Mouse (Mus musculus): Measurements from ENCODE around the gene Lrp3. TPM values are rescaled to one million over a fixed set of nuclear protein-coding genes. Genes with fewer than 3 reads are reported as not detected.
"Not testable (repeated sequence)": the region's sequence is repeated elsewhere in the genome, so short reads cannot be mapped to it uniquely, and the experiment has no call there.

The Lrp3 gene
- 10 to 100 TPM; 80.4 to 83.8 TPM for total RNA-seq (2021)
- long read RNA-seq, full-length matches to known transcripts: 55 of 104 reads
- long read RNA-seq, partial matches to known transcripts: 29 of 104 reads
- long read RNA-seq, other reads (novel, unspliced or antisense): 20 of 104 reads

- DNase-seq (ENCODE audit: low spot score in 2 of 2): peak; percentile 66 to 78
These were observed at the start of gene Lrp3 for GRCm38 (mm10) chr7:35215225-35215624. Gene Lrp3 (minus strand): TSS chr7:35215498.

- DNase-seq (ENCODE audit: low spot score in 2 of 2): peak; percentile 60 to 64
These were observed 49.4 kb upstream of the Lrp3 start for GRCm38 (mm10) chr7:35264746-35265145.

DNA sequence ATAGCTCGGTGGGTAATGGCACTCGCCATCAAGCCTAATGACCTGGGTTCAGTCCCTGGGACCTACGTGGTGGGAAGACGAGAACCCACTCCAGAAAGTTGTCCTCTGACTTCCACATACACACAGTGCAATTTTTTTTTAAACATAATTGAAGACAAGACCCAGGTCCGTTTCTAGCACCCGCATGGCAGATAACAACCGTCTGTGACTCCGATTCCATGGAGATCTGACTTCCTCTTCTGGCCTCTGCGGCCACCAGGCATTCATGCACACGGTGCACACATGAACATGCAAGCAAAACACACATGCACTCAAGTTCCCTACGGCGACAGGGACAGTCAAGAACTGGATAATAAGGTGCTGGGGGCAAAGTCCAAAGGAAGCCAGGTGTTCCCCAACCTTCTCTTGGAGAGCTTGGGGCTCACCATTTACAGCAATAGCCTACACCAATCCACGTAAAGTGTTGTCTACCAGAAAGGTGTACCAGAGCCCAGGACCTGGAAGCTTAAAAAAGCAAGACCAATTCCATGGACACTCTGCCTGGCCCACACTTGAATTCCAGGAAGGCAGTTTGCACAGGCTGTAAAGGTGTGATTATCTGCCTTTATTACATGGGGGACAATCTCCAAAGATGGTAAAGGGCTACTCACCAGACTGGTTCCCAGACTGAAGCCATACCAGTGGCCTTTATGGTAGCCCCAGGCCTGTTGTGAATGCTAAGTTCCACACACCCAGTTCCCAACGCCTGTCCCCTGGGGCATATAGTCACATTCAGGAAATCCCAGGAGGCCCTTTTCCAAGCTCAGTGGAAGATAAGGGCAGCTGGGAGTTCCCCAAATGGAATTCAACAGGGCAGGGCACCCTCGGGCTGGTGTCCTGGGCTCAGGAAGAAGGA lies 48.5 kb upstream of the Lrp3 start:
- DNase-seq (ENCODE audit: low spot score in 2 of 2): no peak

DNA sequence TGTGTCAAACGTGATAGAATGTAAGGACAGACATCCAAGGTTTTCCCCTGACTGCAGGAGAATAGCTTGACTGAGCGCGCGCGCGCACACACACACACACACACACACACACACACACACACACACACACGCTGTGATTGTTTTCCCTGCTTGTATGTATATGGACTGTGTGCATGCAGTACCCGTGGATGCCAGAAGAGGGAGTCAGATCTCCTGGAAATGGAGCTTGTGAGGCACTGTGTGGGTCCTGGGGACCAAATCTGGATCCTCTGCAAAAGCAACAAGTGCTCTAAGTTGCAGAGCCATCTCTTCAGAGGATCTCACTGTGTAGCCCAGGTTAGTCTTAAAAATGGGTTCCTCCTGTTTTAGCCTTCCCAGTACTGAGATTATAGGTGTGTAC lies 44.1 kb upstream of the Lrp3 start:
- DNase-seq (ENCODE audit: low spot score in 2 of 2): no peak

GRCm38 (mm10) chr7:35258294-35258693 lies 43.0 kb upstream of the Lrp3 start:
- DNase-seq (ENCODE audit: low spot score in 2 of 2): no peak

GRCm38 (mm10) chr7:35252041-35252558 lies 36.8 kb upstream of the Lrp3 start:
- DNase-seq (ENCODE audit: low spot score in 2 of 2): peak; percentile 53 to 57

DNA sequence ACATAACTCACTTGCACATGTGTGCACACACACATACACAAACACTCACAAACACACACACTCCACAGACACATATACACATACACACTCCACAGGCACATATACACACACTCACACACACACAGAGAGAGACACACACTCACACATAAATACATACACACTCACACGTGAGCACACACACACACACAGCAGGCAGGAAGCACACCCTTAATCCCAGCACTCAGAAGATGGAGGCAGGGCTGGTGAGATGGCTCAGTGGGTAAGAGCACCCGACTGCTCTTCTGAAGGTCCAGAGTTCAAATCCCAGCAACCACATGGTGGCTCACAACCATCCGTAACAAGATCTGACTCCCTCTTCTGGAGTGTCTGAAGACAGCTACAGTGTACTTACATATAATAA lies 22.6 kb upstream of the Lrp3 start:
- DNase-seq (ENCODE audit: low spot score in 2 of 2): not testable (repeated sequence)

GRCm38 (mm10) chr7:35235308-35235707 lies 20.0 kb upstream of the Lrp3 start:
- peak; percentile 52 to 64 for DNase-seq (ENCODE audit: low spot score in 2 of 2)

- peak; percentile 100 for DNase-seq (ENCODE audit: low spot score in 2 of 2)
These were observed 19.3 kb upstream of the Lrp3 start for GRCm38 (mm10) chr7:35234361-35235245.

DNA sequence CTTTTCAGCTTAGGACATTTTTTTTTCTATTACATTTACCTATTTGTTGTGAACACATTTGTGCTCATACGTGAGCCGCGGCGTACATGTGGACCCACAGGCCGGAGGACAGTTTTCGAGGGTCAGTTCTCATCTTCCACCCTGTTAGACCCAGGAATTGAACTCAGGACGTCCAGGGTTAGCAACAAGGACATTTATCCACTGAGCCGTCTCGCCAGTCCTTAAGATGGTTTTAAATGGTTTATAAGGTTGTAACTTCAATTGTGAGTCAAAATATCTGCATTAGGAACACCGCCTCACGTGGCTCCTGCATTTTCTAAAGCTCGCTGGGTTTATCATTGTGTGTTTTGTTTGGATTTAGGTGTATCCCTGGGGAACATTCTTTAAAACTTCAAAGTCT lies 18.6 kb upstream of the Lrp3 start:
- DNase-seq (ENCODE audit: low spot score in 2 of 2): peak in 1 of 2 experiments; percentile 24

GRCm38 (mm10) chr7:35232796-35233455 lies 17.6 kb upstream of the Lrp3 start:
- no peak for DNase-seq (ENCODE audit: low spot score in 2 of 2)

DNA sequence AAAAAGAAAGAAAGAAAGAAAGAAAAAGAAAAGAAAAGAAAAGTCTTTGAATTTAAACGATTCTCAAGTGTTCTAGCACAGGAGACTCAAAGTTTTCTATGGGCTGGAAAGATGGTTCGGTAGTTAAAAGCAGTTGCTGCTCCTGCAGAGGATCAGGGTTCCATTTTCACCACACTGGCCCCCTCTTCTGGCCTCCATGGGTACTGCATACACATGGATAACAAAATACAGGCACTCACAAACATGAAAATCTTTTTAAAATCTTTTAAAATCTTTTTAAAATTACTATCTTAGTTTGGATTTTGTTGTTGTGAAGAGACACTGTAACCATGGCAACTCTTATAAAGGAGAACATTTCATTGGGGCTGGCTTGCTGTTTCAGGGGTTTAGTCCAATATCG lies 15.0 kb upstream of the Lrp3 start:
- no peak for DNase-seq (ENCODE audit: low spot score in 2 of 2)

GRCm38 (mm10) chr7:35220694-35221365 lies 5.5 kb upstream of the Lrp3 start:
- no peak for DNase-seq (ENCODE audit: low spot score in 2 of 2)

DNA sequence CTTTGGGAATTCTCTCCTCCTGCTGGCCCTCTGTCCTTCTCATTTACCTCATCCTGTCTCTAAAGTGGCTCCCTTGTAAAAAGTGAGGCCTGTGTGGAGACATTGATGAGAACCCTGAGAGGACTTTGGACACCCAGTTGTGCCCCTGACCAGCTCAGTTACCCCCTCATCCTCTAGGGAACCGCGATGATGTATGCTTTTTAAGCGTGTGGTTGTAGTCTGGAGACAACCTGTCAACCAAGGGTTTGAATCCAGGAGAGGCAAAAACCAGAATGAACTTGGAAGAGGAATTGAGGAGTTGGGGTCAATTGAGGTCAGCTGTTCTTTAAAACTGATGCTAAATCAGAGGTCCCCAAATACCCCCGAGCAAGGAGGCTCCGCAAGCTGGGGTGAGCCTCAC lies 433 bp upstream of the Lrp3 start:
- DNase-seq (ENCODE audit: low spot score in 2 of 2): no peak

DNA sequence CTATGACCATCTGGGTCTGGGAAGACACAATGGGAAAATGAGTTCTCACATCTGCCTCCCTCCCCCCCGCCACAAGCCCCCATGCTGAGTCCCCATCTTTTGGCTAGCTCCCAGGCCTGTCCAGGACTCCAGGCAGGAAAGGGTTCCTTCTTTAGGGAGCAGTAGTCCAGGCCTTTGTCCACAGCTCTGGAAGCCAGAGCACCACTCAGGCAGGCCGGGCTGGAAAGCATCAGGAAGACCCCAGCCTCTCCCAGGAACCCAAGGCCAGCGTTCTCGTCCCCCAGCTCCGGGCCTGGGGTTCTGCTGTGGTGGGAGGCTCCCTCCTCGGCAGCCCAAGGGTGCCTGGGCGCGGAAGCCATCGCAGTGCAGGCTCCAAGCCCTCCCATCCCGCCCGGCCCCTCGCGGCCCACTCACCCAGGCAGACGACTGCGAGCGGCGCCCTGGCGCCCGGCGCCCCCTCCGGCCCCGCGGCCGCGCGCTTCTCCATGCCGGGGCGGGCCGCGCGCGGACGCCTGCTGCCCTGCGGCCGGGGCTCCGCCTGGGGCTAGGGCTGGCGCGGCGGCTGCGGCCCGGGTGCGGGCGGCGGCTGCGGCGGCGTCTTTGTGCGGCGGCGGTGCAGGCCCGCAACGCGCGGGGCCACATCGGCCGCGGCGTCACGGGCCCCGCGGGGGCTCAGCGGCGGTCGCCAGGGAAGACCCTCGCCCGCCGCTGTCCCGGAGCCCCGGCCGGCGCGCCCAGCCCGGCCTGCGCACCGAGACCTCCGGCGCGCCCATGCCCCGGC lies 666 bp downstream of the Lrp3 start:
- peak in 1 of 2 experiments; percentile 50 for DNase-seq (ENCODE audit: low spot score in 2 of 2)

DNA sequence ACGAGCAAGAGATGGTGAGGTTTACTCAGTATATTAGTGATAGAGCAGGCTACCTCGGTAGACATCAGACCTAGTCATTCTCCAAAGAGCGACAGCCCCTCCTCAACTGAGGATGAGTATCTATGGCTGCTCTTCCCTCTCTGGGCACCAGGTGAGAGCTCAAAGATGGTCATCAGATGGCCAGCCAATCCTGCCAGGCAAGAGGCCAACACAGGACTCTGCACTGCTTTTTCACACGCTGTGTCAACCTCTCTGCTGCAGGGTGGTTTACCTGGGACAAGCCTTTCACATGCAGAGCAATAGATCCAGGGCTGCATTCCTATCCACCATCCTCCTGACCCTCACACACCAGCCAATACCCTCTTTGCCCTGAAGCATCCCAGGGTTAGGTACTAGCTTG lies 3.5 kb downstream of the Lrp3 start:
- no peak for DNase-seq (ENCODE audit: low spot score in 2 of 2)

GRCm38 (mm10) chr7:35199755-35200154 lies 15.5 kb downstream of the Lrp3 start:
- no peak for DNase-seq (ENCODE audit: low spot score in 2 of 2)

DNA sequence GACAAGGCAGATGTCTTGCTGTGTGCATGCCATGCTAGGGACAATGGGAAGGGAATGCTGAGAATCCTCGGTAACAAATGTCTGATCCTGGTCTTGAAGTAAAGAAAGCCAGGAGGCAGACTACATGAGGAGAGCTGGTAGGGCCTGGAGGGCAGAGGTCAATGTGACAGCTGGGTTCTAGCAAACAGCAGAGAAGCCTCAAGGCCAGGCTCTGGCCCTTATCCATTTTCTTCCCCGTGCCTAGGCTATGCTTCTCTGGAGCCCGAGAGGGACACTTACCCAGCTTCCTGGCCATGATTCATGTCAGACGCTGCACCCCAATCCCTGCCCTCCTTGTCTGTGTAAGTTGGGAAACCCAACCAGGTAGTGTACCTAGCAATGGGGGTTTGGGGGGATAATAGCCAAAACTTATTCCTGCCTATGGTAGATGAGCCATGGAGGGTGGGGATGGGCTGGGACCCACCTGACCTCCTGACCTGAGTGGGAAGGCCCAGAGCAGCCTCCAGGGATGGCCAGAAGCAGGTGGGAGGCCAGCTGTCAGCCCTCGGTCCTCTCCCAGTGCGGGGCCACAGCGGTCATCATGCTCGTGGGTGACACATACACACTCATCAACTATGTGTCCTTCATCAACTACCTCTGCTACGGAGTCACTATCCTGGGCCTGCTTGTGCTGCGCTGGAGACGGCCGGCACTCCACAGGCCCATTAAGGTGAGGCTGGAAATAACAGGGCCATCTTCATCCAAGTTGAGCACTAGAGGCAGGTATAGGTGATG lies 16.1 kb downstream of the Lrp3 start:
- DNase-seq (ENCODE audit: low spot score in 2 of 2): no peak

GRCm38 (mm10) chr7:35197022-35197421 lies 18.3 kb downstream of the Lrp3 start:
- DNase-seq (ENCODE audit: low spot score in 2 of 2): no peak

Measured in layer of hippocampus, postnatal 10 days (tissue).